In the genomic region with DNA sequence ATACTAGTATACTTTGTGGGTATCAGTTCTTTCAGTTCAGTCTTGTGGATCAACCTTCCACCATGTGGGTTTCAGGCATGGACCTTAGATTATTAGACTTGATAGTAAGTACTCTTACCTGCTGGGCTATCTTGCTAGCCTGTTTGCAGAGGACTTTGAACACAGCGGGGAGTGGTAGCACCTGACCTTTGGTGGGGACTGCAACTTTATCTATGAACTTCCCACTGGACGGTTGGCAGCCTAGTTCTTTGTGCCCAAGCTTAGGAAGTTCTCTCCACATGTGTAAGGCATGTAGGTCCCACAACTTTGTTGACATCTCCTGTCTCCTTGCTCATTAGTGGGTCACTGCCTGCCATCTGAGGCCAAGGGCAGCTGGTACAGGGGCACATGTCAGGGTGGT, we compare ENCODE assay signal across 9 mouse cellular contexts. TPM values are rescaled to one million over a fixed set of nuclear protein-coding genes. Genes with fewer than 3 reads are reported as not detected.
DNase-seq lines count a peak whose midpoint lies in the region; ATAC-seq and TF ChIP-seq lines count a peak whose summit lies in the region.
"Had no signal": no experiment of that assay in that cellular context is flagged by ENCODE, and none has a peak within 500 bp of the region (broad histone marks: within the 10 kb centered on the region; RNA-seq: fewer than 3 reads in every experiment).

No protein-coding gene starts in this region.

- H3K36me3 ChIP-seq in heart, embryonic 16.5 days (ENCODE audit: control insufficient read depth, insufficient read depth): no peaks in the 10 kb centered on the region
- H3K36me3 ChIP-seq in midbrain, embryonic 11.5 days (ENCODE audit: control insufficient read depth, insufficient read depth, low read length): no peaks in the 10 kb centered on the region
- H3K36me3 ChIP-seq in midbrain, embryonic 14.5 days (ENCODE audit: control insufficient read depth, insufficient read depth, low read length): no peaks in the 10 kb centered on the region
- H3K36me3 ChIP-seq in intestine, postnatal 0 days (ENCODE audit: control insufficient read depth, insufficient read depth): no peaks in the 10 kb centered on the region; the same call in 1 of the 2 replicates
- H3K36me3 ChIP-seq in hindbrain, embryonic 16.5 days (ENCODE audit: control insufficient read depth, insufficient read depth, low read length): no peaks in the 10 kb centered on the region

- no peak for DNase-seq in heart, adult 9 months (ENCODE audit: low spot score in 2 of 2)
- peak; percentile 28 for DNase-seq in midbrain, embryonic 11.5 days (ENCODE audit: low spot score, missing footprints)
- DNase-seq in midbrain, embryonic 14.5 days: no peak
- peak; percentile 63 for DNase-seq in yolk sac, embryonic 10.5 days (ENCODE audit: low spot score)

- H3K4me1 ChIP-seq in heart, embryonic 16.5 days (ENCODE audit: control insufficient read depth, insufficient read depth, low read length): peaks cover 34% of the 10 kb centered on the region
- peaks cover 13% of the 10 kb centered on the region for H3K4me1 ChIP-seq in midbrain, embryonic 11.5 days (ENCODE audit: control insufficient read depth, insufficient read depth, low read length)
- H3K4me1 ChIP-seq in midbrain, embryonic 14.5 days (ENCODE audit: control insufficient read depth, insufficient read depth, low read length): peaks cover 11% of the 10 kb centered on the region
- peaks cover 26% of the 10 kb centered on the region for H3K4me1 ChIP-seq in intestine, postnatal 0 days (replicated peaks; ENCODE audit: control insufficient read depth, insufficient read depth, low read length)
- H3K4me1 ChIP-seq in hindbrain, embryonic 16.5 days (ENCODE audit: control insufficient read depth, insufficient read depth, low read depth, low read length): peaks cover 23% of the 10 kb centered on the region

- 0 out of 2 replicates have a peak overlapping the region, but pooled peaks have one; percentile 21 for H3K4me2 ChIP-seq in heart, embryonic 16.5 days (ENCODE audit: low read depth, low read length)
- H3K4me2 ChIP-seq in midbrain, embryonic 11.5 days: no peak overlapping the region
- H3K4me2 ChIP-seq in midbrain, embryonic 14.5 days (ENCODE audit: low read length): no peak overlapping the region
- H3K4me2 ChIP-seq in intestine, postnatal 0 days (replicated peaks; ENCODE audit: low read depth): peak overlapping the region; percentile 52
- no peak overlapping the region for H3K4me2 ChIP-seq in hindbrain, embryonic 16.5 days (ENCODE audit: low read length)
- H3K4me2 ChIP-seq: forebrain, embryonic 13.5 days had no signal

- peak overlapping the region; percentile 58 for H3K27ac ChIP-seq in heart, embryonic 16.5 days (ENCODE audit: low read length)
- H3K27ac ChIP-seq in midbrain, embryonic 11.5 days (ENCODE audit: low read depth, low read length): no peak overlapping the region
- H3K27ac ChIP-seq in midbrain, embryonic 14.5 days (replicated peaks; ENCODE audit: low read depth, low read length): no peak overlapping the region
- peak overlapping the region; percentile 89 for H3K27ac ChIP-seq in intestine, postnatal 0 days (ENCODE audit: low read depth, low read length)
- no peak overlapping the region for H3K27ac ChIP-seq in hindbrain, embryonic 16.5 days (ENCODE audit: low read depth, low read length)
- H3K27ac ChIP-seq: forebrain, embryonic 13.5 days had no signal

- H3K9me3 ChIP-seq in heart, embryonic 16.5 days (replicated peaks; ENCODE audit: control insufficient read depth, low read length): no peaks in the 10 kb centered on the region
- H3K9me3 ChIP-seq in midbrain, embryonic 11.5 days (ENCODE audit: control insufficient read depth, low read length): no peaks in the 10 kb centered on the region
- no peaks in the 10 kb centered on the region for H3K9me3 ChIP-seq in midbrain, embryonic 14.5 days (ENCODE audit: control insufficient read depth, low read length)
- H3K9me3 ChIP-seq in intestine, postnatal 0 days (ENCODE audit: control insufficient read depth): no peaks in the 10 kb centered on the region
- H3K9me3 ChIP-seq in hindbrain, embryonic 16.5 days (ENCODE audit: control insufficient read depth, low read length): no peaks in the 10 kb centered on the region
- H3K9me3 ChIP-seq: forebrain, embryonic 13.5 days had no signal

- H3K27me3 ChIP-seq in heart, embryonic 16.5 days (ENCODE audit: control insufficient read depth, insufficient read depth, low read length): no peaks in the 10 kb centered on the region
- no peaks in the 10 kb centered on the region for H3K27me3 ChIP-seq in midbrain, embryonic 11.5 days (ENCODE audit: control insufficient read depth, insufficient read depth, low read length)
- no peaks in the 10 kb centered on the region for H3K27me3 ChIP-seq in midbrain, embryonic 14.5 days (ENCODE audit: control insufficient read depth, insufficient read depth, low read length)
- H3K27me3 ChIP-seq in intestine, postnatal 0 days (replicated peaks; ENCODE audit: control insufficient read depth, insufficient read depth, low read length): no peaks in the 10 kb centered on the region
- no peaks in the 10 kb centered on the region for H3K27me3 ChIP-seq in hindbrain, embryonic 16.5 days (replicated peaks; ENCODE audit: control insufficient read depth, insufficient read depth, low read length)

- no peak overlapping the region for H3K9ac ChIP-seq in heart, embryonic 16.5 days (ENCODE audit: low read length)
- no peak overlapping the region for H3K9ac ChIP-seq in midbrain, embryonic 11.5 days (ENCODE audit: low read length)
- no peak overlapping the region for H3K9ac ChIP-seq in midbrain, embryonic 14.5 days (replicated peaks; ENCODE audit: low read length)
- H3K9ac ChIP-seq in intestine, postnatal 0 days (ENCODE audit: low read depth, low read length): no peak overlapping the region
- H3K9ac ChIP-seq in hindbrain, embryonic 16.5 days (ENCODE audit: low read depth, low read length): no peak overlapping the region

- 76% methylated on average over 2 of the region's 2 CpGs for WGBS in heart, embryonic 16.5 days
- WGBS in midbrain, embryonic 11.5 days: 89% methylated on average over 2 of the region's 2 CpGs
- 93% methylated on average over 2 of the region's 2 CpGs for whole genome bisulfite sequencing in midbrain, embryonic 14.5 days
- WGBS in intestine, postnatal 0 days: 54% methylated on average over 2 of the region's 2 CpGs
- WGBS in hindbrain, embryonic 16.5 days: 88% methylated on average over 2 of the region's 2 CpGs

- ATAC-seq in heart, embryonic 16.5 days (replicated peaks; ENCODE audit: extremely low read depth, insufficient read depth, low FRiP score): no peak
- ATAC-seq in midbrain, embryonic 11.5 days (ENCODE audit: low FRiP score): no peak
- ATAC-seq in midbrain, embryonic 14.5 days (ENCODE audit: low FRiP score, low TSS enrichment): no peak
- peak; percentile 39 for ATAC-seq in intestine, postnatal 0 days
- ATAC-seq in hindbrain, embryonic 16.5 days: no peak
- ATAC-seq: forebrain, embryonic 13.5 days had no signal

- TF ChIP-seq CTCF in intestine, postnatal 0 days (IDR thresholded peaks at IDR 0.05; ENCODE audit: low read depth): no peak

- H3K4me3 ChIP-seq in heart, embryonic 16.5 days (ENCODE audit: low read length): no peak overlapping the region
- no peak overlapping the region for H3K4me3 ChIP-seq in midbrain, embryonic 11.5 days (ENCODE audit: low read depth, low read length)
- no peak overlapping the region for H3K4me3 ChIP-seq in midbrain, embryonic 14.5 days (replicated peaks; ENCODE audit: low read depth, low read length)
- H3K4me3 ChIP-seq in intestine, postnatal 0 days (ENCODE audit: low read depth, low read length): no peak overlapping the region
- H3K4me3 ChIP-seq in hindbrain, embryonic 16.5 days (ENCODE audit: low read length): no peak overlapping the region
- H3K4me3 ChIP-seq: forebrain, embryonic 13.5 days; left cerebral cortex, adult 2 months had no signal

RNA-seq across cellular contexts. Expression of a gene that starts 3.0 kb away (rescaled TPM):
- 67.7 and 69.2 TPM in 2 replicates for polyA plus RNA-seq in heart, embryonic 16.5 days (2015; fragmentation: Nextera tagmentation; extraction: Ambion mirVana)
- 34.2 and 37.4 TPM in 2 replicates for polyA plus RNA-seq in midbrain, embryonic 11.5 days (2014; fragmentation: Nextera tagmentation; extraction: Ambion mirVana)
- polyA plus RNA-seq in midbrain, embryonic 14.5 days (2014; fragmentation: Nextera tagmentation; extraction: Ambion mirVana): 18.5 and 23.2 TPM in 2 replicates
- polyA plus RNA-seq in intestine, postnatal 0 days (2015; fragmentation: Nextera tagmentation; extraction: Ambion mirVana): 86.4 and 86.5 TPM in 2 replicates
- polyA plus RNA-seq in hindbrain, embryonic 16.5 days (2015; fragmentation: Nextera tagmentation; extraction: Ambion mirVana): 30.1 and 33.6 TPM in 2 replicates

RNA-seq across cellular contexts. Expression of a gene that starts 20.2 kb away (rescaled TPM):
- 16.9 and 17.0 TPM in 2 replicates for polyA plus RNA-seq in heart, embryonic 16.5 days (2015; fragmentation: Nextera tagmentation; extraction: Ambion mirVana)
- 18.3 and 24.3 TPM in 2 replicates for polyA plus RNA-seq in midbrain, embryonic 11.5 days (2014; fragmentation: Nextera tagmentation; extraction: Ambion mirVana)
- 33.0 and 42.2 TPM in 2 replicates for polyA plus RNA-seq in midbrain, embryonic 14.5 days (2014; fragmentation: Nextera tagmentation; extraction: Ambion mirVana)
- 8.9 and 9.3 TPM in 2 replicates for polyA plus RNA-seq in intestine, postnatal 0 days (2015; fragmentation: Nextera tagmentation; extraction: Ambion mirVana)
- polyA plus RNA-seq in hindbrain, embryonic 16.5 days (2015; fragmentation: Nextera tagmentation; extraction: Ambion mirVana): 24.5 and 28.0 TPM in 2 replicates

RNA-seq across cellular contexts. Expression of a gene that starts 55.7 kb away (rescaled TPM):
- 68.2 and 68.4 TPM in 2 replicates for polyA plus RNA-seq in heart, embryonic 16.5 days (2015; fragmentation: Nextera tagmentation; extraction: Ambion mirVana)
- 60.2 and 67.2 TPM in 2 replicates for polyA plus RNA-seq in midbrain, embryonic 11.5 days (2014; fragmentation: Nextera tagmentation; extraction: Ambion mirVana)
- 52.4 and 53.7 TPM in 2 replicates for polyA plus RNA-seq in midbrain, embryonic 14.5 days (2014; fragmentation: Nextera tagmentation; extraction: Ambion mirVana)
- 34.6 and 39.3 TPM in 2 replicates for polyA plus RNA-seq in intestine, postnatal 0 days (2015; fragmentation: Nextera tagmentation; extraction: Ambion mirVana)
- 58.9 and 62.1 TPM in 2 replicates for polyA plus RNA-seq in hindbrain, embryonic 16.5 days (2015; fragmentation: Nextera tagmentation; extraction: Ambion mirVana)

Comparison
In these comparisons a context has a peak if more than half of its experiments do, and no peak if none do; other contexts are left out.
1. DNase-seq: peak in midbrain, embryonic 11.5 days (single experiment) and yolk sac, embryonic 10.5 days (single experiment); none in heart, adult 9 months (0 of 2) and midbrain, embryonic 14.5 days (single experiment).
2. H3K27ac ChIP-seq: peak in heart, embryonic 16.5 days (single experiment) and intestine, postnatal 0 days (single experiment); none in midbrain, embryonic 11.5 days (single experiment), midbrain, embryonic 14.5 days (single experiment) and hindbrain, embryonic 16.5 days (single experiment).
3. H3K4me2 ChIP-seq: peak in heart, embryonic 16.5 days (single experiment) and intestine, postnatal 0 days (single experiment); none in midbrain, embryonic 11.5 days (single experiment), midbrain, embryonic 14.5 days (single experiment) and hindbrain, embryonic 16.5 days (single experiment).